Mouse (Mus musculus) lung, postnatal 25 days (tissue): ENCODE measurements around the gene Sfrp5.

Experiments used
- DNase-seq: peaks from one replicate; pipeline ENCODE4 v3.0.0; 2022; ENCODE audit warnings: low spot score

The Sfrp5 gene

GRCm38 (mm10) chr19:42198026-42198425 is 4.0 kb downstream of the Sfrp5 start:
- DNase-seq = no peak

- DNase-seq = no peak
Observed at GRCm38 (mm10) chr19:42197066-42197465, 5.0 kb downstream of the Sfrp5 start.

- peak; percentile 26 for DNase-seq
Observed at GRCm38 (mm10) chr19:42196378-42196777, 5.7 kb downstream of the Sfrp5 start.

- DNase-seq = no peak
Observed at GRCm38 (mm10) chr19:42193311-42193710, 8.7 kb downstream of the Sfrp5 start.

- DNase-seq = peak; percentile 48
Observed at GRCm38 (mm10) chr19:42190494-42190893, 11.6 kb downstream of the Sfrp5 start.

GRCm38 (mm10) chr19:42189735-42190134 is 12.3 kb downstream of the Sfrp5 start:
- DNase-seq = no peak

- DNase-seq = no peak
Observed at GRCm38 (mm10) chr19:42182673-42183072, 19.4 kb downstream of the Sfrp5 start.

- peak; percentile 58 for DNase-seq
Observed at GRCm38 (mm10) chr19:42179356-42179755, 22.7 kb downstream of the Sfrp5 start.

GRCm38 (mm10) chr19:42177461-42177860 is 24.6 kb downstream of the Sfrp5 start:
- no peak for DNase-seq

- no peak for DNase-seq
Observed at GRCm38 (mm10) chr19:42176841-42177240, 25.2 kb downstream of the Sfrp5 start.

- peak; percentile 95 for DNase-seq
Observed at GRCm38 (mm10) chr19:42170025-42170969, 31.8 kb downstream of the Sfrp5 start.

- DNase-seq = no peak
Observed at GRCm38 (mm10) chr19:42169322-42169975, 32.6 kb downstream of the Sfrp5 start.

GRCm38 (mm10) chr19:42167489-42167888 is 34.6 kb downstream of the Sfrp5 start:
- no peak for DNase-seq

- no peak for DNase-seq
Observed at GRCm38 (mm10) chr19:42166766-42167165, 35.3 kb downstream of the Sfrp5 start.

GRCm38 (mm10) chr19:42166130-42166529 is 35.9 kb downstream of the Sfrp5 start:
- peak; percentile 89 for DNase-seq

- DNase-seq = no peak
Observed at GRCm38 (mm10) chr19:42164188-42164587, 37.9 kb downstream of the Sfrp5 start.

- no peak for DNase-seq
Observed at GRCm38 (mm10) chr19:42163764-42164163, 38.3 kb downstream of the Sfrp5 start, which contains the start of gene Zfyve27. TSS of gene Zfyve27 (plus strand) at chr19:42163951.

GRCm38 (mm10) chr19:42158246-42159017 is 43.6 kb downstream of the Sfrp5 start:
- DNase-seq = no peak

- DNase-seq = no peak
Observed at GRCm38 (mm10) chr19:42157493-42158237, 44.4 kb downstream of the Sfrp5 start.

GRCm38 (mm10) chr19:42151990-42152389 is 50.1 kb downstream of the Sfrp5 start:
- DNase-seq = peak; percentile 91

- DNase-seq = peak; percentile 74
Observed at GRCm38 (mm10) chr19:42148569-42148860, 53.5 kb downstream of the Sfrp5 start.
